Mouse (Mus musculus): ENCODE data around the gene Sf1. TPM values are rescaled to one million over a fixed set of nuclear protein-coding genes. Genes with fewer than 3 reads are reported as not detected.

The Sf1 gene
- polyA plus RNA-seq, 1 experiment, result 47.9 TPM

- Histone ChIP-seq H3K27ac (replicated peaks; ENCODE audit: low read depth, low read length) (no peak overlapping the region), H3K4me3 (ENCODE audit: insufficient read depth, low read depth, low read length) (no peak overlapping the region), H3K4me1 (ENCODE audit: control insufficient read depth, insufficient read depth, insufficient read length, low read length) (0 out of 2 replicates have a peak, but pooled peaks cover 2% of the 10 kb centered on the region)
Observed at GRCm38 (mm10) chr19:6425595-6425994, 62.1 kb downstream of the Sf1 start.

GRCm38 (mm10) chr19:6426703-6427500, 63.4 kb downstream of the Sf1 start:
- H3K4me3 ChIP-seq (ENCODE audit: insufficient read depth, low read depth, low read length), result no peak overlapping the region
- H3K27ac ChIP-seq (replicated peaks; ENCODE audit: low read depth, low read length), result no peak overlapping the region
- 0 out of 2 replicates have a peak, but pooled peaks cover 2% of the 10 kb centered on the region for H3K4me1 ChIP-seq (ENCODE audit: control insufficient read depth, insufficient read depth, insufficient read length, low read length)

Other genes with a start within 250 kb of the Sf1 start
- 5.7 and 6.8 TPM in 2 replicates for gene Sac3d1, start 245.0 kb upstream of the Sf1 start, polyA plus RNA-seq (2012; ENCODE audit: insufficient read depth, insufficient read length, missing spikeins)
- gene Snx15, start 235.4 kb upstream of the Sf1 start, polyA plus RNA-seq (2012; ENCODE audit: insufficient read depth, insufficient read length, missing spikeins), result 13.3 and 13.6 TPM in 2 replicates
- 1.2 TPM in 1 of 2 replicates, not detected in the other for gene Batf2, start 222.7 kb upstream of the Sf1 start, polyA plus RNA-seq (2012; ENCODE audit: insufficient read depth, insufficient read length, missing spikeins)
- gene Arl2, start 222.1 kb upstream of the Sf1 start, polyA plus RNA-seq (2012; ENCODE audit: insufficient read depth, insufficient read length, missing spikeins), result 45.8 and 62.3 TPM in 2 replicates
- not detected in 2 replicates for gene Majin, start 179.3 kb upstream of the Sf1 start, polyA plus RNA-seq (2012; ENCODE audit: insufficient read depth, insufficient read length, missing spikeins)
- gene Gpha2, start 137.3 kb upstream of the Sf1 start, polyA plus RNA-seq (2012; ENCODE audit: insufficient read depth, insufficient read length, missing spikeins), result not detected in 2 replicates
- gene Ppp2r5b, start 127.8 kb upstream of the Sf1 start, polyA plus RNA-seq (2012; ENCODE audit: insufficient read depth, insufficient read length, missing spikeins), result 33.0 and 41.3 TPM in 2 replicates
- 9.6 and 9.9 TPM in 2 replicates for gene Atg2a, start 122.0 kb upstream of the Sf1 start, polyA plus RNA-seq (2012; ENCODE audit: insufficient read depth, insufficient read length, missing spikeins)
- 39.6 and 42.8 TPM in 2 replicates for gene Ehd1, start 87.0 kb upstream of the Sf1 start, polyA plus RNA-seq (2012; ENCODE audit: insufficient read depth, insufficient read length, missing spikeins)
- 2.5 and 2.8 TPM in 2 replicates for gene Cdc42bpg, start 57.2 kb upstream of the Sf1 start, polyA plus RNA-seq (2012; ENCODE audit: insufficient read depth, insufficient read length, missing spikeins)
- 13.9 and 22.2 TPM in 2 replicates for gene Men1, start 28.7 kb upstream of the Sf1 start, polyA plus RNA-seq (2012; ENCODE audit: insufficient read depth, insufficient read length, missing spikeins)
- 7.9 and 14.0 TPM in 2 replicates for gene Map4k2, start 22.6 kb upstream of the Sf1 start, polyA plus RNA-seq (2012; ENCODE audit: insufficient read depth, insufficient read length, missing spikeins)
- gene Pygm, start 20.7 kb downstream of the Sf1 start, polyA plus RNA-seq (2012; ENCODE audit: insufficient read depth, insufficient read length, missing spikeins), result 28.7 and 48.3 TPM in 2 replicates
- gene Rasgrp2, start 35.6 kb downstream of the Sf1 start, polyA plus RNA-seq (2012; ENCODE audit: insufficient read depth, insufficient read length, missing spikeins), result 38.9 and 50.2 TPM in 2 replicates
- gene Nrxn2, start 55.0 kb downstream of the Sf1 start, polyA plus RNA-seq (2012; ENCODE audit: insufficient read depth, insufficient read length, missing spikeins), result 1.1 and 2.3 TPM in 2 replicates
- 2.3 TPM in 1 of 2 replicates, not detected in the other for gene Slc22a12, start 179.3 kb downstream of the Sf1 start, polyA plus RNA-seq (2012; ENCODE audit: insufficient read depth, insufficient read length, missing spikeins)

Measured in brown adipose tissue, adult 24 weeks (tissue).